ENCODE assay signal across 9 mouse cellular contexts in the genomic region with DNA sequence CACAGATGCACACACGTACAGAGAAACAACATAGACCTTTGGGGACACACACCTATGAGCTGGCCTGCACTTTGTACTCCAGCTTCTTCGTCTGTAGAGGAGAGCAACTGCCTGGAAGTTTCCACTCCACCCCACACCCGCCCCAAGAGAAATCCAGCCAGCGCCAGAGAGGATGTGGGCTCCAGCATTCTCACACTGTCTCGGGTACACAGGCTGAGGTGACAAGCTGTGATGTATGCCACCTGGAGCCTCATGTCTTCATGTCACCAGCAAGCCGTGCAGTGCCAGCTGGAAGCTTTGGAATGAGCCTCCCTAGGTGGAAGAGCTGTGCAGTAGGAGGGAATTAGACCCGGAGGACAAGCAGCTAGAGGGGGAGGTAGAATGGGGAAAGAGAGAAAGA.
DNase-seq lines count a peak whose midpoint lies in the region; ATAC-seq and TF ChIP-seq lines count a peak whose summit lies in the region.
"Had no signal": no experiment of that assay in that cellular context is flagged by ENCODE, and none has a peak within 500 bp of the region (broad histone marks: within the 10 kb centered on the region; RNA-seq: fewer than 3 reads in every experiment).

No protein-coding gene starts in this region.

- H3K4me2 ChIP-seq in kidney, embryonic 14.5 days (replicated peaks; ENCODE audit: low read depth, low read length) = no peak overlapping the region
- no peak overlapping the region for H3K4me2 ChIP-seq in forebrain, postnatal 0 days (ENCODE audit: low read depth)
- no peak overlapping the region for H3K4me2 ChIP-seq in hindbrain, embryonic 14.5 days (replicated peaks)

- H3K4me3 ChIP-seq in kidney, embryonic 14.5 days (ENCODE audit: low read length) = no peak overlapping the region
- H3K4me3 ChIP-seq in forebrain, postnatal 0 days (ENCODE audit: low read depth, low read length) = no peak overlapping the region
- no peak overlapping the region for H3K4me3 ChIP-seq in hindbrain, embryonic 14.5 days (replicated peaks; ENCODE audit: low read length)

- no peak for DNase-seq in kidney, adult 9 months
- DNase-seq in forebrain, postnatal 0 days = peak; percentile 27
- DNase-seq in kidney, postnatal 14 days = peak; percentile 25
- peak; percentile 51 for DNase-seq in lung, postnatal 10 days
- no peak for DNase-seq in gastrocnemius, postnatal 4 days (ENCODE audit: low spot score in 2 of 2)
- DNase-seq in hindbrain, embryonic 14.5 days (ENCODE audit: low spot score) = no peak

- no peak overlapping the region for H3K9ac ChIP-seq in kidney, embryonic 14.5 days (ENCODE audit: low read depth, low read length)
- H3K9ac ChIP-seq in forebrain, postnatal 0 days = no peak overlapping the region
- no peak overlapping the region for H3K9ac ChIP-seq in hindbrain, embryonic 14.5 days

- H3K9me3 ChIP-seq in kidney, embryonic 14.5 days (ENCODE audit: control insufficient read depth, low read length) = no peaks in the 10 kb centered on the region
- no peaks in the 10 kb centered on the region for H3K9me3 ChIP-seq in forebrain, postnatal 0 days (ENCODE audit: low read length)
- no peaks in the 10 kb centered on the region for H3K9me3 ChIP-seq in hindbrain, embryonic 14.5 days (ENCODE audit: control insufficient read depth, low read length)

- 44% methylated on average over 7 of the region's 7 CpGs for WGBS in kidney, embryonic 14.5 days
- WGBS in forebrain, postnatal 0 days = 40% methylated on average over 7 of the region's 7 CpGs
- 59% methylated on average over 7 of the region's 7 CpGs for WGBS in hindbrain, embryonic 14.5 days

- TF ChIP-seq CTCF in forebrain, postnatal 0 days (IDR thresholded peaks at IDR 0.05; ENCODE audit: low read depth) = no peak

- H3K27me3 ChIP-seq in kidney, embryonic 14.5 days (ENCODE audit: control insufficient read depth, insufficient read depth, low read length) = no peaks in the 10 kb centered on the region; the same call in 1 of the 2 replicates
- H3K27me3 ChIP-seq in forebrain, postnatal 0 days (ENCODE audit: insufficient read depth, low read length) = no peaks in the 10 kb centered on the region
- H3K27me3 ChIP-seq in hindbrain, embryonic 14.5 days (ENCODE audit: control insufficient read depth, insufficient read depth, low read length) = no peaks in the 10 kb centered on the region

- H3K36me3 ChIP-seq in kidney, embryonic 14.5 days (ENCODE audit: control insufficient read depth, insufficient read depth, low read length) = no peaks in the 10 kb centered on the region
- H3K36me3 ChIP-seq in forebrain, postnatal 0 days (ENCODE audit: insufficient read depth) = no peaks in the 10 kb centered on the region
- H3K36me3 ChIP-seq in hindbrain, embryonic 14.5 days (replicated peaks; ENCODE audit: control insufficient read depth, insufficient read depth) = no peaks in the 10 kb centered on the region

- no peak overlapping the region for H3K27ac ChIP-seq in kidney, embryonic 14.5 days (ENCODE audit: low read depth, low read length)
- no peak overlapping the region for H3K27ac ChIP-seq in forebrain, postnatal 0 days (ENCODE audit: low read depth, low read length)
- no peak overlapping the region for H3K27ac ChIP-seq in hindbrain, embryonic 14.5 days
- H3K27ac ChIP-seq: macrophage had no signal

- peaks cover 11% of the 10 kb centered on the region; the same call in 1 of the 2 replicates for H3K4me1 ChIP-seq in kidney, embryonic 14.5 days (ENCODE audit: control insufficient read depth, insufficient read depth, low read length)
- H3K4me1 ChIP-seq in forebrain, postnatal 0 days (ENCODE audit: insufficient read depth) = 0 out of 2 replicates have a peak, but pooled peaks cover 3% of the 10 kb centered on the region
- 0 out of 2 replicates have a peak, but pooled peaks cover 3% of the 10 kb centered on the region for H3K4me1 ChIP-seq in hindbrain, embryonic 14.5 days (replicated peaks; ENCODE audit: control insufficient read depth, insufficient read depth, low read length)

- peak; percentile 88 for ATAC-seq in kidney, embryonic 14.5 days (ENCODE audit: low FRiP score, low TSS enrichment)
- ATAC-seq in forebrain, postnatal 0 days = peak; percentile 47
- no peak for ATAC-seq in hindbrain, embryonic 14.5 days (ENCODE audit: low FRiP score)
- ATAC-seq in erythroid progenitor cell, adult 5-6 weeks (replicated peaks; ENCODE audit: low FRiP score, poor library complexity, severe bottlenecking) = no peak

Comparison
In these comparisons a context has a peak if more than half of its experiments do, and no peak if none do; other contexts are left out.
1. DNase-seq: peak in forebrain, postnatal 0 days (single experiment), kidney, postnatal 14 days (single experiment) and lung, postnatal 10 days (single experiment); none in kidney, adult 9 months (single experiment), gastrocnemius, postnatal 4 days (0 of 2) and hindbrain, embryonic 14.5 days (single experiment).
2. ATAC-seq: peak in kidney, embryonic 14.5 days (single experiment) and forebrain, postnatal 0 days (single experiment); none in hindbrain, embryonic 14.5 days (single experiment) and erythroid progenitor cell, adult 5-6 weeks (single experiment).